Mouse (Mus musculus) v-Abl transformed pro-B cells (cell line): ENCODE measurements at regions not wholly inside any gene's neighbourhood (a gene's known extent, or its start where the extent isn't known, plus 50 kb on each side); places are given as distances from the start of the nearest gene placed in this dataset.
"Not testable (repeated sequence)": the region's sequence is repeated elsewhere in the genome, so short reads cannot be mapped to it uniquely, and the experiment has no call there.

Experiments
- in situ Hi-C, 2 experiments: fragments of 400-800 bp; cut with MboI; formaldehyde crosslinking; loops; one replicate each; pipeline ENCODE4 v1.15.1; 2025; ENCODE audit not compliant: unreplicated experiment in 2 of 2

GRCm38 (mm10) chrX:75734628-75735302 lies 140.2 kb downstream of the Pls3 start:
- in situ Hi-C loops: not testable (repeated sequence)

- in situ Hi-C loops: not testable (repeated sequence)
Measured at GRCm38 (mm10) chrX:75733651-75734050, 141.3 kb downstream of the Pls3 start.

DNA sequence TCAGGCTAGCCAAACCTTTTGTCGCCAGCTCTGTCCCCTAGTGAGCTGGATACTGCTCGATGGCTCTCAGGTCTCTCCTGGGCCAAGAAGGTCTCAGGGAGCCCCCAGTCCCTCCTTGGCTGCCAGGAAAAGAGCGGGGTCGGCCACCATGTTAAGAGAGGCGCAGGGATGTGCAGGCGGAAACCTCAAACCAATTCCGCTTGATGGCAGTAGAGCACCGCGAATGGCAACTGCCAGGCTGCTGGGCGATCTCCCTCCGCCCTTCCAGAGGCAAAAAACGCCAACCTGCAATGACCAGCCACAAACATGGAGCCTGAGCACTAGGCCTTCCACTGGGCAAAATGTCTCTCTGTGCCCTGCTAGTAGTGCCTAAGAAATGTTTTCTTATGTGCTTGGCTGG lies 145.2 kb downstream of the Pls3 start:
- in situ Hi-C loops: not testable (repeated sequence)

DNA sequence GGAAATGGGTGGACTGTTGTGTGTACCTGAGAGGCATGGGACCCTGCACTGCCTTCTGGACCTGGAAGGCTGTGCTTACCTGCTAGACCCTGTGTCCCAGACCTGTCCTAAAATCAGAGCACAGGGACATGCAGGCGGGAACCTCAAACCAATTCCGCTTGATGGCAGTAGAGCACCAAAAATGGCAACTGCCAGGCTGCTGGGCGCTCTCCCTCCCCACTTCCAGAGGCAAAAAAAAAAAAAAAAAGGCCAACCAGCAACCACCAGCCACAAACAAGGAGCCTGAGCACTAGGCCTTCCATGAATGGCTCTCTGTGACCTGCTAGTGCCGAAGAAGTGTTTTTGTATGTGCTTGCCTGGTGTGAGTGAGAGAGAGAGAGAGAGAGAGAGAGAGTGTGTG lies 146.5 kb downstream of the Pls3 start:
- in situ Hi-C loops: no loop called here

DNA sequence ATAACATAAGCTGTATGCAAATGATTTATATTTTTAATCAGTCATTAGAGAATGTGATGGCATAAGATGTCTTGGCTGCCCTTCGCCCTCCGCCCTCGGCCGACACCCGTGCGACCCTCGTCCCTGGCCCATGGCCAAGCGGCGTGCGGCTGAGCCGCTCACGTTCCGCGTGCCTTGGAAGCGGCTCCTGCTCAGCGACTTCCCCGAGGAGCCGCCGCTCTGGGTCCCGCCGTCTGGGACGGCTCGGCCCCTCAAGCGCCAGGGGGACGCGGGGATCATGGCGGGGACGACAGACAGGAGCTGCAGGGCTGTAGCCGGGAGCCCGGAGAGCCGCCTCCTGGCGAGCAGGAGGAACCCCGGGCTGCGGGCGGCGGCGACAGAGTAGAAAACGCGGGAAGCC lies 145.5 kb upstream of the Rab39b start:
- in situ Hi-C loops: not testable (repeated sequence)

DNA sequence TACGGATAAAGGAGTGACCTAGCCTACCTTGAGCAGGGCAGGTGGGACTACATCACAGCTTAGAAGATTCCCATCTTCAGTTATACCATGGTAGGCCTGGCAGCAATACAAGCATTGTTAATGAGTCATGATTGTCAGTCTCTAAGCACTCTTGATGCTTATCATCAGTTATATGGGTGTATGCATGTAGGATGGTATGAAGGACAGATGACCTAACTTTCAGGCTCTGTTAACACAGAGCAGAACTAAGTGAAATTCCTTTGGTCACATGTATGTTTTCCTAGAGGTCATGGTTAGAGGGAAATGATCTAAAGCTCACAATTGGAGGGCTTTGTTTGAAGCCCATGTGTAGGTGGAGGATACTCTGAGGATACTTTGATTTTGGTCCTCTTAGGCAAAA lies 121.9 kb upstream of the Rab39b start:
- in situ Hi-C loops: no loop called here

GRCm38 (mm10) chrX:75675271-75675670 lies 97.2 kb upstream of the Rab39b start:
- in situ Hi-C loops: loop anchor here in 1 of 2 experiments (10.0 kb wide), 2 partner anchors 290 to 400 kb away; partner anchors contain the start of genes F8 and Fundc2

DNA sequence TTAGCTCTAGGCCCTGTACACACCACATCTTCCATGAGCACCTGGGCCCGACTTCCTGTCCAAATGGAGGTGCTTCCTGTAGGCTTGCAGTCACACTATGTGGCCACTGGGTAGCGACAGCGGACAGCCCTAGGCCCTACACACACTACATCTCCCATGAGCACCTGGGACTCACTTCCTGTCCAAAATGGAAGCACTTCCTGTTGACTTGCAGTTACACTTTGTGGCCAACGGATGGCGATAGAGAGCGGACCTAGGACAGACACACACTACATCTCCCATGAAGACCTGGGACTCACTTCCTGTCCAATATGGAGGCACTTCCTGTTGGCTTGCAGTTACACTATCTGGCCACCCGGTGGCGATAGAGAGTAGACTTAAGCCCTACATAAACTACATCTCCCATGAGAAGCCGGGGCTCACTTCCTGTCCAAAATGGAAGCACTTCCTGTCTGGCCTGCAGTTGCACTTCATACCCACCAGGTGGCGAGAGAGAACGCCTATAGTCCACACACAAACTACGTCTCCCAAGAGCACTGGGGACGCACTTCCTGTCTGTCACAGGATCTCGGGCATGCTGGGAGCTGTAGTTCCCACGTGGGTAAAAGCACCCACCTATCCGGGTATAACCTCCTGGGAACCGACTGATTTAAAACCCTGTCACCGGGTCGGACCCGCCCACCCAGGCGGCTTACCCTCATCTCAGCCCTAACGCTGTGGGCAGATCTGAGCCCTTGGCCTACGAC lies 96.1 kb upstream of the Rab39b start:
- in situ Hi-C loops: loop anchor here (10.0 to 25.0 kb wide), 3 partner anchors 289 to 1212 kb away; partner anchors contain the start of genes F8 (in 1 of the 2) and Fundc2 (in 1 of the 2)

DNA sequence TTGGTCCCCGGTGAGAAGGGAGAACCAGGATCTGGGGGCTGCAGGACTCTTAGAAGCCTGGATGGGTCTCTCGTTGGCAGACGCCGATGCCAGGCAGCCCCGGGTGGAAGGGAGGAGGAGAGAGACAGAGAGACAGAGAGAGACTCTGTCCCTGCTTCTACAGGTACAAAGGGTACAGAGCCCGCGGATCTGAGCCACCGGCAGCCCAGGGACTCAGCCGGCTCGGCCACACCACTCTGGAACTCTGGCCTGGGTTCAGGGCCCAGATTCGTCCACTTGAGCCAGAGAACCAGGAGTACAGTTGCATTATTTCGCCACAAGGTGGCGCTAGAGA lies 95.5 kb upstream of the Rab39b start:
- in situ Hi-C loops: loop anchor here (10.0 to 25.0 kb wide), 3 partner anchors 289 to 1211 kb away; partner anchors contain the start of genes F8 (in 1 of the 2) and Fundc2 (in 1 of the 2)

- in situ Hi-C loops: loop anchor here (10.0 to 25.0 kb wide), 3 partner anchors 288 to 1211 kb away; partner anchors contain the start of genes F8 (in 1 of the 2) and Fundc2 (in 1 of the 2)
Measured at GRCm38 (mm10) chrX:75672976-75673375, 94.9 kb upstream of the Rab39b start.

DNA sequence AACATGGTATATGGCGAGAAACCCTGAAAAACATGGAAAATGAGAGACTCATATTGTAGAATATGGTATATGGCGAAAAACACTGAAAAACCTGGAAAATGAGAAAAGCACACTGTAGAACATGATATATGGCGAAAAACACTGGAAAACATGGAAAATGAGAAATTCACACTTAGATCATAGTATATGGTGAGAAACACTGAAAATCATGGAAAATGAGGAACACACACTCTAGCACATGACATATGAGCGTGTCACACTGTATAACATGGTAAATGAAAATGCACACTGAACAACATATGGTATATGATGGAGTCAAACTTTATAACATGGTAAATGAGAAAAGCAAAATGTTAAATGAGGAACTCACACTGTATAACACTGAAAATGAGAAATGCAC lies 89.6 kb upstream of the Rab39b start:
- in situ Hi-C loops: loop anchor here in 1 of 2 experiments (25.0 kb wide), 1 partner anchor 1205 kb away; no protein-coding TSS in a partner anchor

DNA sequence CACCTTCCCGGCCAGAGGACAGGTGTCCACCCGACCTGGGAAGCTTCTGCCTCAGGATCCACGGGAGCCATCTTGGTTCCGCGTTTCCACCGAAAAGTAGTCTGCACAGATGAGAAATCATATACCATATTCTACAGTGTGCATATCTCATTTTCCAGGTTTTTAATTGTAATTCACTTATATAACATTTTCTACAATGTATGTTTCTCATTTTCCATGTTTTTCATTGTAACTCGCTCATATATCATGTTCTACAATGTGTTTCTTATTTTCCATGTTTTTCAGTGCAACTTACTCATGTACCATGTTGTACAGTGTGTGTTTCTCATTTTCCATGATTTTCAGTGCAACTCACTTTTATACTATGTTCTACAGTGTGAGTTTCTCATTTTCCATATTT lies 65.4 kb upstream of the Rab39b start:
- in situ Hi-C loops: no loop called here
